Mouse (Mus musculus) left cerebral cortex, adult 18-20 months (tissue): ENCODE data around the gene Prkag2. TPM values are rescaled to one million over a fixed set of nuclear protein-coding genes. Genes with fewer than 3 reads are reported as not detected.
"Not testable (repeated sequence)": the region's sequence is repeated elsewhere in the genome, so short reads cannot be mapped to it uniquely, and the experiment has no call there.

ENCODE experiments used
- DNase-seq, 2 experiments: peaks; one replicate each; pipeline ENCODE4 v3.0.0; 2021 to 2022; ENCODE audit warnings: low spot score in 2 of 2, mixed read lengths in 1 of 2
- total RNA-seq, 2 experiments: library from RNA; stranded (reverse); gene quantifications; 2 replicates each; pipeline ENCODE4 v1.2.3; 2021

Prkag2 gene
- total RNA-seq, 2 experiments from 2014 or later = 119 TPM

DNA sequence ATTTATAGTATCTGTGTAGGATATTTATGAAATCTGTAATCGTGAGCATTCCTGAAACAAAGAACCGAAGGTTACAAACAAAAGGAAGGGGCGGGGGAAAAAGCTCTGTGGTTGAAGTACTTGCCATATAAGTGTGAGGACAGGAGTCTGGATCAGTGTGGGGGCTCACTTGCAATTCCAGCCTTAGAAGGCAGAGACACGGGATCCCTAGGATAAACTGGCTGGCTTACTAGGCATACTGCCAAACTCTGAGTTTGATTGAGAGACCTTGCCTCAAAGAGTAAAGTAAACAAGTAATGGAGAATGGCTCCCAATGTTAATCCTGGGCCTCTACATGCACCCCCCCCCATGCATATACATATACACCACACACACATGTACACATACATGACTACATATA is 221.7 kb downstream of the Prkag2 start:
- no peak for DNase-seq

DNA sequence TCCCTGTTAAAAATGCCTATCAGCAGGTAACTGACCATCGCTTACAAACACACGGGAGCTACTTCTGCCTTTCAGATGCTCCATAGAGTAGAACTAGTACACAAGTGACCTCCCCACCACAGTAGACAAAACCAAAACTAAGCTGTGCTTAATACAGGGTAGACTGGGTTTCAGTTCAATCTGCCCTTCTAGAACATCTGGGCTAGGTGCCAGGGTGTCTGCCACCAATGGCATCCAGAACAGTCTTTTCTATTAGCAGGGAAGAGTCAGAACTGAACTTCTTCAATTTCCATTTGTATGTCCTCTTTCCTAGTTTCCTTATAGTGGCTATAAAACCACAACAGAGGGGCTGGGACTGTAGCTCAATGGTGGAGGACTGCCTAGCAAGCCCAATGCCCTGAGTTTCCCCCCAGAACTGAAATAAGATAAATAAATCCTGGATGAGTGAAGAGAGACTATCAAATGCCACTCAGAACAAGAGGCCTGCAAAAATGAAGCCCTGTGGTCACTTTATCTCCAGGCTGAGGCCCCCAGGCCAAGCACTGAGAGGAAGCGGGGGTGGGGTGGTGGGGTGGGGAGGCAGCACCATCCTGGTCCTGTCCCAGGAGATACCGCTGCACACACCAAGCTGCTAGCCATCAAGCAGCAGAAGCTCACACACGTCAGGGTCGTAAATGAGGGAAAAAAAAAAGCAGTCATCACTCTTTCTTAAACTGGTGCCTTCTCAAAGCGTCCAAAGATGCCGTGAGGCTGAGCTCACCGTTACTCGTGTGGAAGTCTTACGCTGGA is 222.4 kb downstream of the Prkag2 start:
- no peak for DNase-seq

- DNase-seq = no peak
Measured at GRCm38 (mm10) chr5:24876653-24877052, 223.8 kb downstream of the Prkag2 start.

GRCm38 (mm10) chr5:24874111-24874510 is 226.3 kb downstream of the Prkag2 start:
- no peak for DNase-seq

- DNase-seq = no peak
Measured at GRCm38 (mm10) chr5:24873221-24873620, 227.2 kb downstream of the Prkag2 start.

DNA sequence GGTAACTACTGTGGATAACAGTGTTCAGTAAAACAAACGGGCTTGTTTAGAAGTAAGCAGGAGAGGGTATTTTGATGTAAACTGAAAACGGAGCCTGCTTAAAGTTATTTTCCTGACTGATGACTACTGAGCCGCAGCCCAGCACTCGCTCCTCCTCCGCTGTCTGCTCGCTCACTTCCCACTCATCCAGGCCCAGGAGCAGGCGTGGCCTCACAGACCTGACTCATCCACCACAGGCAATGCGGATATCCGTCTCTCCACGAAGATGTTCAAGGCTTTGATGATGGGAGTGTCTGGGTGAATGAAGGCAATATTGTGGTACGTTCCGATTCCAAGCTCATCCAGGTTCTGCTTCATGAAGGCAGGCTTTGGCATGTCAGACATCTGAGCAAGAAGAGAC is 229.2 kb downstream of the Prkag2 start:
- DNase-seq = peak; percentile 53 to 74

DNA sequence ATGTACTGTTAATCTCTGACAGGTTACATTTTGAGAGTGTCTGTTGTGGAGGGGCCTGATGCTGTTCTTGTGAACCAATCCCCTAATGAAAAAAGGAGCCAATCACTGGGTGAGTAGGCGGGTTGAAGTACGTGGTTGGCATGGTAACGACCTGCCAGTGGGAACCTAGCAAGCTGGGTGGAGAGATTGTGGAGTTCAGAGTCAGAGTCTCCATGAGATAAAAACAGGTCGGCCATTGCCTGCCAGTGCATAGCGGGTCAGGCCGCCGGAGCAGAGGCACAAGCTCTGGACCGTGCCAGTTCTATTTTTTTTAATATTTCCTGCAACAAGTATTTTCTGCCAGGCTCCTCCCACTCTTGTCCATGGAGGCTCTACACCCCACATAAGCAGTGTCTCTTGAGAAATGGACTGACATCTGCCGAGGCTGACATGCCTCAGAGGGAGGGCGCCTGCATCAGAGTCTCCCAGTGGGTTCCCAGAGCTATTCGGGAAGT is 230.6 kb downstream of the Prkag2 start:
- DNase-seq = no peak

DNA sequence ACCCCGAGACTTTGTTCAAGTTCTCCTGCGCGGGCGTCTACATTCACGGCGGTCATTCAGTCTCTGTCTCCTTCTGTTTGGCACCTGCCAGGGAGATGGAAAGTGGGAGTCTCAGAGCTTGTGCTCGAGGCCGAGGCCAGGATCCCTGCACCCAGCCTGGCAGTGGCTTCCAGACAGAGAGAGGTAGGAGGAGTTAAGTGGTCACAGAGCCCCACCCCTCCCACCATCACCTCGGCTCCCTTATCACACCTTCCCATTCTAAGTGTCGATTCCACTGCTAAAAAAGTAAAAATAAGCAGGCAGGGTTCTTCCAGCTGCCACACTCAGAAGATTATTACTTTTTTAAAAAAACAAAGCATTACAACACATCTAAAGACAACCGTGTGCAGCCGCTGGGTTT is 236.6 kb downstream of the Prkag2 start:
- no peak for DNase-seq

DNA sequence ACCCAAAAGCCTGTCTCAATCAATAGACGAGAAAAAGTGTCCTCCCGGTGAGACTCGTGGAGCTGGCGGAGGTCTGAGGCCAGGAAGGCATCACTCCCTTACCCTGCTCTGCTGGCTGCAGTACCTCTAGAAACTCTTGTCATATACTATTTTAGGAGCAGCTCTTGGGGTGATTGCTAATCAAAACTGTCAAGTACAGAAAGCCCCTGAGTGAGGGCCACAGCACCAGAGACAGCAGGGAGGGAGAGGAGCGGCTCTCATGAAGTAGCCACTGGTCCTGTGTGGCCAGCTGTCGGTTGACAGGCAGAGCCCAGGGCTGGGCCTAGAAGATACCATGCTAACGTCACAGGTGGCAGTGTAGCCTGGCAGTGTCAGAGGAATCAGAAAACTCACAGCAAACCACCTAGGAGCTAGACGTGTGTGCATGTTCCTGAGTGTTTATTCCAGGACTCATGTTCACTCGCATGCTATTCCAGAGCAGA is 239.0 kb downstream of the Prkag2 start:
- DNase-seq = no peak

GRCm38 (mm10) chr5:24860635-24861448 is 239.6 kb downstream of the Prkag2 start:
- DNase-seq = peak; percentile 58 to 70

- no peak for DNase-seq
Measured at GRCm38 (mm10) chr5:24859771-24860540, 240.5 kb downstream of the Prkag2 start.

DNA sequence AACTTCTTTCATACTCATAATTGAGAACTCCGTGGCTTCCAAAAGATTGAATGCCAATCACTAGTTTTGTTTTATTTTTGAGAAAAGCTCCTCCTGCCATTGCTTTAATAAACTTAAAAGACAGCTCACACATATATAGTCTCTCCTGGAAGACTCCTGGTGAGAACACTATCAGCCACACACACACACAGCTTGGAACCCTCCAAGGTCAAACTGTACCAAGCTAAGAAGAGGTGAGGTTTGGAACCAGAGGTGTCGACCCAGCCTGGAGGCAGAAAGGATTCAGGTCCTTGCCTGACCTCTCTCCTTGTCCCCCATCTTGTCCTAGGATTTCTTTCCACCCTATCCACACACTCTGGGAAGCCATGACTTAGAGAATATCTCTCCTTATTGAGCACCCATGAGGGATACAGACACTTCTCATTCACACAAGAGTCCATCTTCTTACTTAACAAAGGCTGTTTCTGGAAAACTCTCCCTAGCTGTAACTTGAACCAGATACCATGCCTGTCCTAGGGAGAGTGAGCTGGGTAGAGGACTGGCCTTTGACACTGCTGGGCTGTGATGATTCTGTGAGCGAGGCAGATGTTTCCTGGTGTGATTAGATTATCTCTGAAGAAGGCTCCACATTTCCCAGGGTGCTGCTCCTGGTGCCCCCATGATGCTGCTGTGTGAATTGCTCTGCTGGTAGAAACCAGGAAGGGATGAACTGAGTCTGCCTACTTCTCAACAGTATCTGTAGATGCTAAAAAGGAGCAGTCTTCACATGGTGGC is 245.4 kb downstream of the Prkag2 start:
- no peak for DNase-seq

DNA sequence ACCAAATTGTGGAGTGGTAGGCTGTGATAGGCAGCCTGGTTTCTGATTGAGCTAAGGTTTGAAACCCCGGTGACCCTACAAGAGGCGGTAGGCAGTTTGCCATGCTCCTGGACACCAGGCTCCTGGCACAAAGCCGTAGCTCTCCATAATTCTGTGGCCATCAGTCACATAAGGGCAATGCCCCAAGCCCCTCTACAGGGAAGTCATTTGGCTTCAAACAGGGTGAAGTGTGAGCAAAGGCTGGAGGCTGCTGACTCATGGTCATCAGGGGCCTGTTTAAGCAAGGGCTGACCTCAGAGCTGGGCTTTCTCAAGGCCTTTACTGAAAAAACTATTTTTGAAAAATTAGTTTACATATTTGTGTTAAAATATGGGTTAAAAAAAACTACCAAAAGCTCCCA is 246.2 kb downstream of the Prkag2 start:
- no peak for DNase-seq

DNA sequence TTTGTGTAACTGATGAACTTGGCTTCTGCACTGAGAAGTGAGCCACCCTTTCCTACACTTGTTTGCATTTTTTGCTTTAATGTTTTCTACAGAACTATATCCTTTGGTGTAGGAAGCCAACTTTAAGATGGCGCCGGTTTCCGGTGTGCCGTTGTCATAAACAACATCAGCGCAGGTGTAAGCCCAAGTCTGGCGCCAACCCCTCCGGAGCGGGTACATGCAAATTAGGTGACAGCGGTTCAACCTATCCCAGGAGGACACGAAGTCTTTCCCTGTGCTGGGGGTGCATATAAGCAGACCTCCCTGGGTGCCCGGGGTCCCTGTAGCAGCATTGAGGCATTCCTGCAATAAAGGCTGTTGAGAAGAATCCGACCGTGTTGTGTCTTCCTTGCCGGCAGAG is 252.2 kb downstream of the Prkag2 start:
- not testable (repeated sequence) for DNase-seq

GRCm38 (mm10) chr5:24843841-24844240 is 256.6 kb downstream of the Prkag2 start:
- no peak for DNase-seq

DNA sequence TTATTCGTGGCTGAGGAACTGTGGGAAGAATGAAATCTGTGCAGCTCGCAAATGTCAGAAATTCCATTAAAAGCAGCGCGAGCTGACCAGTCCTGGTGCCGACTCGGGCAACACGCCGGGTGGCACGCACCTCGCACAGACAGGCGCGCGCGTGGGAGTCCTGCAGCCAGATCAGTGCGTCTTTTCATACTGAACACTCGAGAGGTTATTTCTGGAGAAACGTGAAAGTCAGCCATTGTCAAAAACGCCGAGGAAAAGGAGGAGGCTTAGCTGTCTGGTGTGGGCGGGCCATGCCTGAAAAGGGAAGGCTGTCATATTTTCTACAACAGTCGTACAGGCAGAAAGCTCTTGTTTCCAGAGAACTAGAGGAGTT is 257.4 kb downstream of the Prkag2 start:
- peak; percentile 76 to 89 for DNase-seq

DNA sequence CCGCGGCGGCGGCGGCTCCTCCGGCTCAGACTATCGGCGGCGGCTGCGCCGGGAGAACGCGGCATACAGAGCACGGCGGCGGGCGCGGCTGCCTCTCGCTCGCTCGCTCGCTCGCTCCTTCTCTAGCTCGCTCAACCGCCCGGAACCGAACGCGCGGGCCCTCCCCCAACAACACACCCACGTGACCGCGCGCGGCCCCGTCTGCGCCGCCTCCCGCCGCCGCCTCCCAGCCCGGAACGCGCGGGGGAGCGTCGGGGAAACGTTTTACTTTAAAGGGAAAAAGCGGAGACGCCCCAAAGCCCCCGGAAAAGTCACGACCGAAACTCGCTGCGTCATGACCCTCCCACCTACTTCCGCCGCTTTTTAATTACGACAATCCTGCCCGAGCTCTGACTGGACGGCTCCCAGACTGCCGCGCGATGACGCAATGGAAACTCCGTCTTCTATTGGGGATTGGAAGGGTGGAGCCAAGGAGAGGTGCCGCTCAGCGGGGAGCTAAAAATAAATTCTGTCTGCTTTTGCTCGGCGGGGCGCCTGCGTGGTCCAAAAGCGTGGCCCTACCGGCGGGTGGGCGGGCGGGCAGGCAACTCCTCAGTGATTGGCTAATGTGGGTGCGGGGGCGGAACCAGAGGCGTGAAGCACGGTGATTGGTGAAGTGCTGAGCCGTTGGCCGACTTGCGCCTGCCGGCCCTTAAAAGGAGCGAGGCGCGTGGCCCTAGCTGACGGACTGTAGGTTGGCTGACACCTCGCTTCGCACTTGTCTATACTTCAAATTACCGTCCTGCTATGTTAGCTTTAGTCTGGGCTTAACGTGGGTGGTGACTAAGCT is 258.0 kb downstream of the Prkag2 start, which contains the start of gene Rheb:
Rheb (minus strand) TSS at position 351 of the 829 bp plus-strand sequence.
- peak; percentile 98 for DNase-seq

- peak; percentile 43 to 63 for DNase-seq
Measured at GRCm38 (mm10) chr5:24841662-24842273, 258.7 kb downstream of the Prkag2 start.

DNA sequence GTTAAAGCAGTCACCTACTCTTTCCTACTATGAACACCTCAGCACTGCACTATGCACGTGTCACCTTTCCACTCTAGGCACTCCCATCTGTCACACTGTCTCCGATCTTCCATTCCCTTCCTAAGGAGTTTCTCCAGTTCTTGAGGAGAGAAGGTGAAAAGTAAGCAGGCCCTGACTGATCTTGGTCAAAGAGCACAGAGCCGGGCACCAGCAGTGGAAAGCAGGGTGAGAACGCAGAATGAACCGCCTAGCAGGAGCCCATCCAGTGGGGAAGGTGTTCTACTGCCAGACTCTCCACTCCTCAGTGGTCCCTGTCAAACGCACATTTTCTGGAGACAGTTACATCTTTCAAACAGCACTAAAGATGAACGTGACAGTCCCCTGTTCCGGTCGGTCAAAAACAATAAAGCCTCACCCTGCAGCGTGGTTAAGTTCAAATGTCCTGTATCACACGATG is 259.4 kb downstream of the Prkag2 start:
- no peak for DNase-seq
